In the genomic region with DNA sequence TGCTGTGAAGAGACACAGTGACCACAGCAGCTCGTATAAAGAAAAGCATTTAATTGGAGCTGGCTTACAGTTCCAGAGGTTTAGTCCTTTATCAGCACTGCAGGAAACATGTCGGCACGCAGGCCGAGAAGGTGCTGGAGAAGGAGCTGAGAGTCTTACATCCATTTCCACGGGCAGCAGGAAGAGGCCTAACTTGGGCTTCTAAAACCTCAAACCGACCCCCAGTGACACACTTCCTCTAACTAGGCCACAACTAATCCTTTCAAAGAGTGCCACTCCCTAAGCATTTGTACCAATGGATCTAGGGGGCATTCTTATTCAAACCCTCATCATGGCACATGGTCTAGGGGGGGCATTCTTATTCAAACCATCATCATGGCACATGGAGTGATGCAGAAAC, we compare ENCODE assay signal across 12 mouse cellular contexts.
"Had no signal": no experiment of that assay in that cellular context is flagged by ENCODE, and none has a peak within 500 bp of the region (broad histone marks: within the 10 kb centered on the region; RNA-seq: fewer than 3 reads in every experiment).

No protein-coding gene starts in this region.

- DNase-seq: kidney, adult 2 months; layer of hippocampus, postnatal 36 days; lung, embryonic 14.5 days; lung, postnatal 10 days; lung, postnatal 4 days; midbrain, embryonic 14.5 days; thymus, adult 2 months had no signal

- H3K36me3 ChIP-seq: kidney, embryonic 15.5 days; limb, embryonic 15.5 days; liver, embryonic 12.5 days; neural tube, embryonic 12.5 days; stomach, embryonic 15.5 days had no signal

- H3K27me3 ChIP-seq: kidney, embryonic 15.5 days; limb, embryonic 15.5 days; liver, embryonic 12.5 days; neural tube, embryonic 12.5 days; stomach, embryonic 15.5 days had no signal

- ATAC-seq: liver, embryonic 12.5 days had no signal

- H3K4me3 ChIP-seq: kidney, embryonic 15.5 days; limb, embryonic 15.5 days; liver, embryonic 12.5 days; neural tube, embryonic 12.5 days; stomach, embryonic 15.5 days had no signal
